In genomic region chr17:8720961-8721360, GRCm38 (mm10) we compare ENCODE assay signal across 21 mouse cellular contexts.
DNase-seq lines count a peak whose midpoint lies in the region; ATAC-seq and TF ChIP-seq lines count a peak whose summit lies in the region.
"Had no signal": no experiment of that assay in that cellular context is flagged by ENCODE, and none has a peak within 500 bp of the region (broad histone marks: within the 10 kb centered on the region; RNA-seq: fewer than 3 reads in every experiment).

No protein-coding gene starts in this region.

- no peak overlapping the region for H3K4me3 ChIP-seq in midbrain, embryonic 14.5 days (replicated peaks; ENCODE audit: low read depth, low read length)
- no peak overlapping the region for H3K4me3 ChIP-seq in midbrain, embryonic 11.5 days (ENCODE audit: low read depth, low read length)
- no peak overlapping the region for H3K4me3 ChIP-seq in limb, embryonic 10.5 days
- H3K4me3 ChIP-seq in limb, embryonic 14.5 days (replicated peaks; ENCODE audit: low read length): no peak overlapping the region
- H3K4me3 ChIP-seq in kidney, embryonic 14.5 days (ENCODE audit: low read length): no peak overlapping the region
- H3K4me3 ChIP-seq: embryonic facial prominence, embryonic 10.5 days; forebrain, embryonic 13.5 days; heart, adult 2 months; heart, embryonic 12.5 days; intestine, embryonic 15.5 days had no signal

- peak; percentile 54 for DNase-seq in heart, adult 11 months
- no peak for DNase-seq in heart, postnatal 25 days (ENCODE audit: low spot score)
- peak; percentile 20 for DNase-seq in midbrain, embryonic 14.5 days
- no peak for DNase-seq in midbrain, embryonic 11.5 days (ENCODE audit: low spot score, missing footprints)
- DNase-seq in limb, embryonic 10.5 days (ENCODE audit: low spot score): no peak
- DNase-seq in limb, embryonic 14.5 days (ENCODE audit: low spot score): no peak
- DNase-seq: adrenal gland, adult 2 months; adrenal gland, postnatal 36 days; cerebellum, adult 11 months; cerebellum, adult 8-10 months; cerebellum, postnatal 36 days; gastrocnemius, postnatal 36 days; heart, adult 2 months; heart, postnatal 36 days had no signal

- no peak overlapping the region for H3K9ac ChIP-seq in midbrain, embryonic 14.5 days (replicated peaks; ENCODE audit: low read length)
- H3K9ac ChIP-seq in midbrain, embryonic 11.5 days (ENCODE audit: low read length): no peak overlapping the region
- no peak overlapping the region for H3K9ac ChIP-seq in limb, embryonic 14.5 days (ENCODE audit: low read depth, low read length, severe bottlenecking)
- no peak overlapping the region for H3K9ac ChIP-seq in kidney, embryonic 14.5 days (ENCODE audit: low read depth, low read length)
- H3K9ac ChIP-seq: forebrain, embryonic 13.5 days; heart, embryonic 12.5 days; intestine, embryonic 15.5 days had no signal

- intact Hi-C loops in heart, postnatal 25 days (cut with DNase I): no loop called here

- no peaks in the 10 kb centered on the region for H3K4me1 ChIP-seq in midbrain, embryonic 14.5 days (ENCODE audit: control insufficient read depth, insufficient read depth, low read length)
- no peaks in the 10 kb centered on the region for H3K4me1 ChIP-seq in midbrain, embryonic 11.5 days (ENCODE audit: control insufficient read depth, insufficient read depth, low read length)
- peaks cover 10% of the 10 kb centered on the region for H3K4me1 ChIP-seq in limb, embryonic 10.5 days
- 0 out of 2 replicates have a peak, but pooled peaks cover 3% of the 10 kb centered on the region for H3K4me1 ChIP-seq in limb, embryonic 14.5 days (ENCODE audit: control insufficient read depth, insufficient read depth, low read length)
- H3K4me1 ChIP-seq in kidney, embryonic 14.5 days (ENCODE audit: control insufficient read depth, insufficient read depth, low read length): no peaks in the 10 kb centered on the region
- H3K4me1 ChIP-seq: heart, embryonic 12.5 days; intestine, embryonic 15.5 days had no signal

- H3K36me3 ChIP-seq in midbrain, embryonic 14.5 days (ENCODE audit: control insufficient read depth, insufficient read depth, low read length): no peaks in the 10 kb centered on the region
- H3K36me3 ChIP-seq in midbrain, embryonic 11.5 days (ENCODE audit: control insufficient read depth, insufficient read depth, low read length): no peaks in the 10 kb centered on the region
- no peaks in the 10 kb centered on the region for H3K36me3 ChIP-seq in limb, embryonic 10.5 days
- H3K36me3 ChIP-seq in limb, embryonic 14.5 days (ENCODE audit: control insufficient read depth, insufficient read depth, low read length): no peaks in the 10 kb centered on the region
- no peaks in the 10 kb centered on the region for H3K36me3 ChIP-seq in kidney, embryonic 14.5 days (ENCODE audit: control insufficient read depth, insufficient read depth, low read length)
- H3K36me3 ChIP-seq: embryonic facial prominence, embryonic 10.5 days; heart, embryonic 12.5 days; intestine, embryonic 15.5 days had no signal

- no peak for TF ChIP-seq POLR2A in limb, embryonic 14.5 days (IDR thresholded peaks at IDR 0.05; ENCODE audit: borderline replicate concordance, extremely low read depth, insufficient read depth, insufficient read length)

- 71% methylated on average over 10 of the region's 10 CpGs for WGBS in midbrain, embryonic 14.5 days
- 83% methylated on average over 10 of the region's 10 CpGs for WGBS in midbrain, embryonic 11.5 days
- 79% methylated on average over 10 of the region's 10 CpGs for WGBS in limb, embryonic 10.5 days
- WGBS in limb, embryonic 14.5 days: 44% methylated on average over 10 of the region's 10 CpGs
- WGBS in kidney, embryonic 14.5 days: 75% methylated on average over 10 of the region's 10 CpGs

- H3K9me3 ChIP-seq in midbrain, embryonic 14.5 days (ENCODE audit: control insufficient read depth, low read length): no peaks in the 10 kb centered on the region
- H3K9me3 ChIP-seq in midbrain, embryonic 11.5 days (ENCODE audit: control insufficient read depth, low read length): no peaks in the 10 kb centered on the region
- no peaks in the 10 kb centered on the region for H3K9me3 ChIP-seq in limb, embryonic 10.5 days (replicated peaks)
- no peaks in the 10 kb centered on the region for H3K9me3 ChIP-seq in limb, embryonic 14.5 days (ENCODE audit: control insufficient read depth, low read length)
- no peaks in the 10 kb centered on the region for H3K9me3 ChIP-seq in kidney, embryonic 14.5 days (ENCODE audit: control insufficient read depth, low read length)
- H3K9me3 ChIP-seq: embryonic facial prominence, embryonic 10.5 days; forebrain, embryonic 13.5 days; heart, embryonic 12.5 days; intestine, embryonic 15.5 days had no signal

- ATAC-seq in midbrain, embryonic 14.5 days (ENCODE audit: low FRiP score, low TSS enrichment): no peak
- ATAC-seq in midbrain, embryonic 11.5 days (ENCODE audit: low FRiP score): no peak
- ATAC-seq in limb, embryonic 14.5 days (ENCODE audit: low FRiP score, low read depth): no peak
- ATAC-seq in kidney, embryonic 14.5 days (ENCODE audit: low FRiP score, low TSS enrichment): no peak
- ATAC-seq: forebrain, embryonic 13.5 days; hindbrain, embryonic 16.5 days; intestine, embryonic 15.5 days had no signal

- H3K27ac ChIP-seq in midbrain, embryonic 14.5 days (replicated peaks; ENCODE audit: low read depth, low read length): no peak overlapping the region
- no peak overlapping the region for H3K27ac ChIP-seq in midbrain, embryonic 11.5 days (ENCODE audit: low read depth, low read length)
- 0 out of 2 replicates have a peak overlapping the region, but pooled peaks have one; percentile 19 for H3K27ac ChIP-seq in limb, embryonic 10.5 days
- H3K27ac ChIP-seq in limb, embryonic 14.5 days (replicated peaks; ENCODE audit: low read depth, low read length): no peak overlapping the region
- H3K27ac ChIP-seq in kidney, embryonic 14.5 days (ENCODE audit: low read depth, low read length): no peak overlapping the region
- H3K27ac ChIP-seq: embryonic facial prominence, embryonic 10.5 days; forebrain, embryonic 13.5 days; heart, adult 2 months; intestine, embryonic 15.5 days had no signal

- H3K27me3 ChIP-seq in midbrain, embryonic 14.5 days (ENCODE audit: control insufficient read depth, insufficient read depth, low read length): no peaks in the 10 kb centered on the region
- no peaks in the 10 kb centered on the region for H3K27me3 ChIP-seq in midbrain, embryonic 11.5 days (ENCODE audit: control insufficient read depth, insufficient read depth, low read length)
- H3K27me3 ChIP-seq in limb, embryonic 10.5 days (ENCODE audit: low read depth, poor library complexity, severe bottlenecking): no peaks in the 10 kb centered on the region
- H3K27me3 ChIP-seq in limb, embryonic 14.5 days (ENCODE audit: control insufficient read depth, insufficient read depth, low read length): no peaks in the 10 kb centered on the region
- H3K27me3 ChIP-seq in kidney, embryonic 14.5 days (ENCODE audit: control insufficient read depth, insufficient read depth, low read length): no peaks in the 10 kb centered on the region
- H3K27me3 ChIP-seq: CH12.LX; forebrain, embryonic 13.5 days; heart, embryonic 12.5 days; intestine, embryonic 15.5 days had no signal

- no peak overlapping the region for H3K4me2 ChIP-seq in midbrain, embryonic 14.5 days (ENCODE audit: low read length)
- H3K4me2 ChIP-seq in midbrain, embryonic 11.5 days: no peak overlapping the region
- H3K4me2 ChIP-seq in limb, embryonic 14.5 days (replicated peaks; ENCODE audit: low read depth, low read length, severe bottlenecking): peak overlapping the region; percentile 15; the same call in 1 of the 2 replicates
- H3K4me2 ChIP-seq in kidney, embryonic 14.5 days (replicated peaks; ENCODE audit: low read depth, low read length): no peak overlapping the region
- H3K4me2 ChIP-seq: forebrain, embryonic 13.5 days; heart, embryonic 12.5 days; intestine, embryonic 15.5 days had no signal

Comparison
In these comparisons a context has a peak if more than half of its experiments do, and no peak if none do; other contexts are left out.
1. DNase-seq: peak in heart, adult 11 months (single experiment) and midbrain, embryonic 14.5 days (single experiment); none in heart, postnatal 25 days (single experiment), midbrain, embryonic 11.5 days (single experiment), limb, embryonic 10.5 days (single experiment) and limb, embryonic 14.5 days (single experiment).